Mouse (Mus musculus) midbrain, postnatal 0 days (tissue): Measurements from ENCODE around the gene Glo1. TPM values are rescaled to one million over a fixed set of nuclear protein-coding genes. Genes with fewer than 3 reads are reported as not detected.
A peak's percentile ranks its signal among the peaks of the same experiment; 100 is the strongest.
"Not testable (repeated sequence)": the region's sequence is repeated elsewhere in the genome, so short reads cannot be mapped to it uniquely, and the experiment has no call there.

ENCODE experiments used
- ATAC-seq: fragments of 200-750 bp; cut with Nextera tagmentation; 2 replicates; pipeline ENCODE4 v1.8.0; 2017; ENCODE audit warnings: moderate number of reproducible peaks, mild to moderate bottlenecking, moderate TSS enrichment, moderate library complexity; ENCODE audit not compliant: low FRiP score
- DNase-seq: peaks from one replicate; pipeline ENCODE4 v3.0.0-alpha.2; 2015; ENCODE audit warnings: low spot score
- H3K27ac ChIP-seq: fragments of 300-500 bp; sonication (generic); 2 replicates; pipeline ENCODE4 v1.5.1; 2014; ENCODE audit warnings: low read depth, mild to moderate bottlenecking, low read length, mixed read lengths
- H3K27me3 ChIP-seq: fragments of 300-500 bp; sonication (generic); 2 replicates; pipeline ENCODE4 v1.6.1; 2014; ENCODE audit warnings: low read length, control low read depth, mixed read lengths; ENCODE audit not compliant: insufficient read depth
- H3K36me3 ChIP-seq: fragments of 300-500 bp; sonication (generic); 2 replicates; pipeline ENCODE4 v1.6.1; 2014; ENCODE audit warnings: low read length, control low read depth, mixed read lengths; ENCODE audit not compliant: insufficient read depth
- H3K4me1 ChIP-seq: fragments of 300-500 bp; sonication (generic); 2 replicates; pipeline ENCODE4 v1.6.1; 2014; ENCODE audit warnings: mild to moderate bottlenecking, control low read depth, antibody characterized with exemption, low read length, mixed read lengths; ENCODE audit not compliant: insufficient read depth
- H3K4me2 ChIP-seq: fragments of 300-500 bp; sonication (generic); 2 replicates; pipeline ENCODE4 v1.6.1; 2014; ENCODE audit warnings: low read depth, mild to moderate bottlenecking, low read length, mixed read lengths; ENCODE audit not compliant: poor library complexity, severe bottlenecking
- H3K4me3 ChIP-seq: fragments of 300-500 bp; sonication (generic); 2 replicates; pipeline ENCODE4 v1.5.1; 2014; ENCODE audit warnings: low read depth, mild to moderate bottlenecking, low read length, moderate library complexity
- H3K9ac ChIP-seq: fragments of 300-500 bp; sonication (generic); replicated peaks from 2 replicates; pipeline ENCODE4 v1.6.1; 2014; ENCODE audit warnings: mild to moderate bottlenecking, low read length, moderate library complexity, mixed read lengths; ENCODE audit not compliant: poor library complexity, severe bottlenecking
- H3K9me3 ChIP-seq: fragments of 300-500 bp; sonication (generic); 2 replicates; pipeline ENCODE4 v1.6.1; 2016; ENCODE audit warnings: low read length, control low read depth
- CTCF ChIP-seq: IDR thresholded peaks from 2 replicates; pipeline ENCODE4 v1.5.1; 2016; ENCODE audit warnings: antibody characterized with exemption, mild to moderate bottlenecking
- WGBS: fragments of 180-500 bp; shearing (Covaris S2); extraction: QIAGEN DNeasy Blood & Tissue Kit; methylation state at CpG from one replicate; pipeline ENCODE4 v1.1.7; 2014; 5-methylcytosine and 5-hydroxymethylcytosine counted together
- polyA plus RNA-seq: library from polyadenylated mRNA; unstranded; fragments of >200 nt; fragmentation: Nextera tagmentation; extraction: Ambion mirVana; gene quantifications from 2 replicates; pipeline ENCODE4 v1.2.1, GENCODE M21; 2015
- total RNA-seq: library from RNA; depleted of rRNA; stranded (reverse); fragments of >200 nt; gene quantifications from 2 replicates; pipeline ENCODE4 v1.2.3, GENCODE M21; 2014

Glo1 gene
- total and polyA plus RNA-seq, 2 experiments from 2014 or later: 148 to 197 TPM

GRCm38 (mm10) chr17:30638996-30639395 lies 12.3 kb upstream of the Glo1 start:
- Histone ChIP-seq H3K36me3 (no peaks in the 10 kb centered on the region), H3K27ac (no peak overlapping the region), H3K27me3 (no peaks in the 10 kb centered on the region), H3K4me1 (no peaks in the 10 kb centered on the region), H3K9ac (no peak overlapping the region), H3K9me3 (no peaks in the 10 kb centered on the region), H3K4me3 (no peak overlapping the region), H3K4me2 (no peak overlapping the region)
- DNase-seq (no peak), ATAC-seq (no peak)
- 81% methylated on average over 2 of the region's 2 CpGs for WGBS
- TF ChIP-seq CTCF: no peak

DNA sequence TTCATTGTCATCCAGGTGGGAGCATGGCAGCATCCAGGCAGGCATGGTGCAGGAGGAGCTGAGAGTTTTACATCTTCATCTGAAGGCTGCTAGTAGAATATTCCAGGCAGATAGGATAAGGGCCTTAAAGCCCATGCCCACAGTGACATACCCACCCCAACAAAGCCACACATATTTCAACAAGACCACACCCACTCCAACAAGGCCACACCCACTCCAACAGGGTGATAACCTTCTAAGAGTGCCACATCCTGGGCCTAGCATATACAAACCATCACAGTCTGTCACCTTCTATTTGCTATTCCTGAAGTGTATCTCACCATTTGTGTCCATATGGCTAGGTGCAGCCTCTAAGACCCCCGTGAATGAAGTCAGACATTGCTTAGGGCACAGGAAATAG lies 11.0 kb upstream of the Glo1 start:
- no peak for DNase-seq
- H3K9me3 ChIP-seq: no peaks in the 10 kb centered on the region
- 61% methylated on average over 1 of the region's 1 CpGs for WGBS
- H3K4me1 ChIP-seq: no peaks in the 10 kb centered on the region
- no peaks in the 10 kb centered on the region for H3K36me3 ChIP-seq
- H3K27me3 ChIP-seq: no peaks in the 10 kb centered on the region
- H3K4me3 ChIP-seq: no peak overlapping the region
- no peak overlapping the region for H3K4me2 ChIP-seq
- TF ChIP-seq CTCF: no peak
- no peak for ATAC-seq
- no peak overlapping the region for H3K27ac ChIP-seq
- no peak overlapping the region for H3K9ac ChIP-seq

DNA sequence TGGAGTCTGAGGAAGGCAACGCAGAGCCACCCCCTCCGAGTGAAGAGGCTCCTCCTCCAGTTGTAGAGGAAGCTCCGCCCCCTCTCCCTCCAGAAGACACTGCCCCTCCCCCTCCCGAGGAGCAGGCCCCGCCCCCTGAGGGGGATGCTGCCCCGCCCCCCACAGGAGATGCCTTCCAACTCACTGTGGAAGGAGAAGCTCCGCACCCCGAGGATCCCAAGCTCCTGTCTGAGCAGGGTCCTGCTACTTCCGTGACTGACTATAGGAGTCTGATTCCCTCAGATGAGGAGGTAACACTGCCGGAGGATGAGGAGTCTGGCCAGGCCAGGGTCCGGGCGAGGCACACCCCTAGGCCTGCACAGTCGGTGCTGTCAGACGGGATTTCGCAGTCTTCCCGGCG lies 8.7 kb upstream of the Glo1 start:
- no peaks in the 10 kb centered on the region for H3K27me3 ChIP-seq
- H3K4me2 ChIP-seq: peak overlapping the region; percentile 6; the same call in 1 of the 2 replicates
- no peak overlapping the region for H3K27ac ChIP-seq
- TF ChIP-seq CTCF: no peak
- H3K9ac ChIP-seq: no peak overlapping the region
- H3K4me3 ChIP-seq: no peak overlapping the region
- H3K36me3 ChIP-seq: no peaks in the 10 kb centered on the region
- H3K9me3 ChIP-seq: no peaks in the 10 kb centered on the region
- 21% methylated on average over 15 of the region's 17 CpGs for WGBS
- no peak for ATAC-seq
- H3K4me1 ChIP-seq: no peaks in the 10 kb centered on the region
- no peak for DNase-seq

DNA sequence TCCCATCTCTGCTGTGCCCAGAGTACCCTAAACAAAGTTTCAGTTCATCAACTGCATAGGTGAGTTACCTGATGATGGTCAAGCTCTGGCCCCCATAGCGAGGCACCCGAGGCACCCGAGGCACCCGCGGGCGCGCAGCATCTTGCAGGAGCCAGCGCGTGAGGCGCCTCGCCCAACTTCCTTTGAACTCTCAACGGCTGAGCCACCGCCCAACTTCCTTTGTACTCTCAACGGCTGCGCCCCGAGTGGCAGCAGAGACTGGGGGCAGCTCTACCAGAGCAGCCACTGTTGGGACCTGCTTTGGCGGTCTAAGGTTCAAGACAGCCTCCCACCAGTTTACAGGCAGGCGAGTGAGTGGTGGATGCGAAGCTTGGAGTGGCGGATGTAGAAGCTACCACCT lies 2.5 kb downstream of the Glo1 start, which contains the start of gene Dnah8:
Dnah8 (plus strand) TSS at position 223 of the 400 bp plus-strand sequence.
- H3K4me3 ChIP-seq, ATAC-seq, H3K27me3 ChIP-seq, H3K9me3 ChIP-seq, H3K27ac ChIP-seq, H3K4me1 ChIP-seq, H3K36me3 ChIP-seq, DNase-seq, H3K9ac ChIP-seq, H3K4me2 ChIP-seq: not testable (repeated sequence)
- WGBS: no CpG with 5 or more reads among the region's 20 CpGs

DNA sequence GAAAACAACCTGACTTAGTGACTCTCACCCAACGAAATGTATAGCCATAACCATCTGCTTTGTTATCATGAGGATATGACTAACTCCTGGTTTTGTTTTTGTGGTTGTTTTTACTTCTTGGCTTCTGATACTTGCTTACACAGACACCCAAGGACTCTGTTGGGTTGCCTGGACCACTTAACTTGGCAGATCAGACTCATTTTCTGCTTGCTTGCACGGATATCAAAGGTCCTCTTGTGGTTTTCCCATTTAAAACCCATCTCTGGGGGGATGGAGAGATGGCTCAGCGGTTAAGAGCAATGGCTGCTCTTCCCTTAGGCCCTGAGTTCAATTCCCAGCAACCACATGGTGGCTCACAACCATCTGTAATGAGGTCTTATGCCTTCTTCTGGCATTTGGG lies 3.5 kb downstream of the Glo1 start:
- H3K27ac ChIP-seq: no peak overlapping the region
- H3K9me3 ChIP-seq: no peaks in the 10 kb centered on the region
- no peak overlapping the region for H3K9ac ChIP-seq
- 89% methylated on average over 3 of the region's 3 CpGs for WGBS
- TF ChIP-seq CTCF: no peak
- no peak overlapping the region for H3K4me3 ChIP-seq
- ATAC-seq: no peak
- no peak for DNase-seq
- H3K27me3 ChIP-seq: no peaks in the 10 kb centered on the region
- H3K4me2 ChIP-seq: no peak overlapping the region
- H3K36me3 ChIP-seq: no peaks in the 10 kb centered on the region
- no peaks in the 10 kb centered on the region for H3K4me1 ChIP-seq

- no peak for TF ChIP-seq CTCF
- no peak for ATAC-seq
Measured at GRCm38 (mm10) chr17:30621450-30621849, 5.2 kb downstream of the Glo1 start.

More at GRCm38 (mm10) chr17:30621450-30621849, 5.2 kb downstream of the Glo1 start:
- Histone ChIP-seq H3K36me3 (no peaks in the 10 kb centered on the region), H3K4me3 (no peak overlapping the region), H3K27ac (no peak overlapping the region), H3K4me1 (no peaks in the 10 kb centered on the region), H3K27me3 (no peaks in the 10 kb centered on the region), H3K4me2 (no peak overlapping the region), H3K9ac (no peak overlapping the region), H3K9me3 (no peaks in the 10 kb centered on the region)
- DNase-seq: no peak
- WGBS: 69% methylated on average over 4 of the region's 4 CpGs
